Mouse (Mus musculus): ENCODE measurements around the gene Slc25a3.

The Slc25a3 gene

GRCm38 (mm10) chr10:91142654-91143191 lies 18.9 kb upstream of the Slc25a3 start:
- no peak for DNase-seq (ENCODE audit: low spot score)

- DNase-seq (ENCODE audit: low spot score): no peak
These were observed 17.7 kb upstream of the Slc25a3 start for GRCm38 (mm10) chr10:91141564-91141963.

GRCm38 (mm10) chr10:91139148-91139766 lies 15.4 kb upstream of the Slc25a3 start:
- no peak for DNase-seq (ENCODE audit: low spot score)

- DNase-seq (ENCODE audit: low spot score): no peak
These were observed 14.5 kb upstream of the Slc25a3 start for GRCm38 (mm10) chr10:91138317-91138716.

GRCm38 (mm10) chr10:91137400-91137799 lies 13.5 kb upstream of the Slc25a3 start:
- no peak for DNase-seq (ENCODE audit: low spot score)

GRCm38 (mm10) chr10:91135302-91135972 lies 11.6 kb upstream of the Slc25a3 start:
- no peak for DNase-seq (ENCODE audit: low spot score)

- DNase-seq (ENCODE audit: low spot score): no peak
These were observed 7.7 kb upstream of the Slc25a3 start for GRCm38 (mm10) chr10:91131565-91131964.

- DNase-seq (ENCODE audit: low spot score): no peak
These were observed 6.9 kb upstream of the Slc25a3 start for GRCm38 (mm10) chr10:91130792-91131191.

GRCm38 (mm10) chr10:91128551-91129160 lies 4.8 kb upstream of the Slc25a3 start:
- no peak for DNase-seq (ENCODE audit: low spot score)

- DNase-seq (ENCODE audit: low spot score): no peak
These were observed 3.5 kb upstream of the Slc25a3 start for GRCm38 (mm10) chr10:91127395-91127794.

GRCm38 (mm10) chr10:91126618-91127355 lies 2.9 kb upstream of the Slc25a3 start:
- no peak for DNase-seq (ENCODE audit: low spot score)

GRCm38 (mm10) chr10:91123281-91123827 lies 505 bp downstream of the Slc25a3 start:
- peak; percentile 21 for DNase-seq (ENCODE audit: low spot score)

GRCm38 (mm10) chr10:91122646-91123045 lies 1.2 kb downstream of the Slc25a3 start:
- no peak for DNase-seq (ENCODE audit: low spot score)

GRCm38 (mm10) chr10:91116958-91117357 lies 6.9 kb downstream of the Slc25a3 start:
- DNase-seq (ENCODE audit: low spot score): no peak

- DNase-seq (ENCODE audit: low spot score): no peak
These were observed 14.0 kb downstream of the Slc25a3 start for GRCm38 (mm10) chr10:91109841-91110240.

- DNase-seq (ENCODE audit: low spot score): no peak
These were observed 17.9 kb downstream of the Slc25a3 start for GRCm38 (mm10) chr10:91105981-91106380.

- no peak for DNase-seq (ENCODE audit: low spot score)
These were observed 20.9 kb downstream of the Slc25a3 start for GRCm38 (mm10) chr10:91102799-91103590.

GRCm38 (mm10) chr10:91101936-91102335 lies 21.9 kb downstream of the Slc25a3 start:
- no peak for DNase-seq (ENCODE audit: low spot score)

- no peak for DNase-seq (ENCODE audit: low spot score)
These were observed 23.8 kb downstream of the Slc25a3 start for GRCm38 (mm10) chr10:91100101-91100500.

- DNase-seq (ENCODE audit: low spot score): no peak
These were observed 25.8 kb downstream of the Slc25a3 start for GRCm38 (mm10) chr10:91098056-91098455.

All from ovary, postnatal 14 days (tissue).